Mouse (Mus musculus) heart, embryonic 12.5 days (tissue): ENCODE results near the gene Dcaf6. TPM values are rescaled to one million over a fixed set of nuclear protein-coding genes. Genes with fewer than 3 reads are reported as not detected.
A peak's percentile ranks its signal among the peaks of the same experiment; 100 is the strongest.

ENCODE experiments used
- ATAC-seq: fragments of 200-750 bp; cut with Nextera tagmentation; 2 replicates; pipeline ENCODE4 v1.8.0; 2017; ENCODE audit warnings: moderate TSS enrichment, moderate library complexity; ENCODE audit not compliant: insufficient number of reproducible peaks, low FRiP score
- H3K27ac ChIP-seq: fragments of 300-500 bp; sonication (generic); 2 replicates; pipeline ENCODE4 v1.5.1; 2016; ENCODE audit warnings: mild to moderate bottlenecking, moderate library complexity; ENCODE audit not compliant: poor library complexity, severe bottlenecking
- H3K27me3 ChIP-seq: fragments of 300-500 bp; sonication (generic); replicated peaks from 2 replicates; pipeline ENCODE4 v1.6.1; 2016; ENCODE audit warnings: mild to moderate bottlenecking, moderate library complexity
- H3K36me3 ChIP-seq: fragments of 300-500 bp; sonication (generic); 2 replicates; pipeline ENCODE4 v1.6.1; 2016; ENCODE audit warnings: mild to moderate bottlenecking, moderate library complexity
- H3K4me1 ChIP-seq: fragments of 300-500 bp; sonication (generic); replicated peaks from 2 replicates; pipeline ENCODE4 v1.6.1; 2016; ENCODE audit warnings: mild to moderate bottlenecking
- H3K4me2 ChIP-seq: fragments of 300-500 bp; sonication (generic); 2 replicates; pipeline ENCODE4 v1.6.1; 2016; ENCODE audit warnings: mild to moderate bottlenecking, moderate library complexity
- H3K4me3 ChIP-seq: fragments of 300-500 bp; sonication (generic); 2 replicates; pipeline ENCODE4 v1.5.1; 2016; ENCODE audit warnings: mild to moderate bottlenecking
- H3K9ac ChIP-seq: fragments of 300-500 bp; sonication (generic); 2 replicates; pipeline ENCODE4 v1.6.1; 2016; ENCODE audit warnings: mild to moderate bottlenecking, moderate library complexity
- H3K9me3 ChIP-seq: fragments of 300-500 bp; sonication (generic); replicated peaks from 2 replicates; pipeline ENCODE4 v1.6.1; 2016; ENCODE audit warnings: mild to moderate bottlenecking, moderate library complexity
- WGBS: fragments of 180-500 bp; shearing (Covaris S2); methylation state at CpG from one replicate; pipeline ENCODE4 v1.1.7; 2016; 5-methylcytosine and 5-hydroxymethylcytosine counted together
- polyA plus RNA-seq: library from polyadenylated mRNA; unstranded; fragments of >200 nt; fragmentation: Nextera tagmentation; extraction: Ambion mirVana; gene quantifications from 2 replicates; pipeline ENCODE4 v1.2.1, GENCODE M21; 2016

The Dcaf6 gene
- polyA plus RNA-seq, 1 experiment from 2014 or later = 17.9 TPM

GRCm38 (mm10) chr1:165462861-165463260 is 2.6 kb upstream of the Dcaf6 start:
- Histone ChIP-seq H3K9me3 (no peaks in the 10 kb centered on the region), H3K4me3 (no peak overlapping the region), H3K27me3 (no peaks in the 10 kb centered on the region), H3K9ac (no peak overlapping the region), H3K4me1 (peaks cover 4% of the 10 kb centered on the region), H3K36me3 (no peaks in the 10 kb centered on the region), H3K27ac (no peak overlapping the region), H3K4me2 (no peak overlapping the region)
- no peak for ATAC-seq
- WGBS = 83% methylated on average over 1 of the region's 1 CpGs

GRCm38 (mm10) chr1:165461681-165462080 is 1.4 kb upstream of the Dcaf6 start:
- H3K9me3 ChIP-seq = no peaks in the 10 kb centered on the region
- peak overlapping the region; percentile 93 for H3K27ac ChIP-seq
- ATAC-seq = no peak
- H3K36me3 ChIP-seq = no peaks in the 10 kb centered on the region
- no peaks in the 10 kb centered on the region for H3K27me3 ChIP-seq
- H3K4me2 ChIP-seq = peak overlapping the region; percentile 87
- peaks cover 4% of the 10 kb centered on the region for H3K4me1 ChIP-seq
- WGBS = 1% methylated on average over 9 of the region's 9 CpGs
- H3K9ac ChIP-seq = peak overlapping the region; percentile 83
- peak overlapping the region; percentile 80 for H3K4me3 ChIP-seq

- Histone ChIP-seq H3K27ac (peak overlapping the region; percentile 96), H3K4me1 (peaks cover 4% of the 10 kb centered on the region), H3K9ac (peak overlapping the region; percentile 83), H3K4me3 (peak overlapping the region; percentile 80), H3K27me3 (no peaks in the 10 kb centered on the region), H3K4me2 (peak overlapping the region; percentile 87), H3K36me3 (no peaks in the 10 kb centered on the region), H3K9me3 (no peaks in the 10 kb centered on the region)
- WGBS = 0% methylated on average over 41 of the region's 41 CpGs
- ATAC-seq = peak; percentile 98
Measured at GRCm38 (mm10) chr1:165460801-165461377, 614 bp upstream of the Dcaf6 start.

- peak overlapping the region; percentile 80 for H3K4me3 ChIP-seq
- peak overlapping the region; percentile 96 for H3K27ac ChIP-seq
- peaks cover 4% of the 10 kb centered on the region for H3K4me1 ChIP-seq
- H3K36me3 ChIP-seq = no peaks in the 10 kb centered on the region
- peak overlapping the region; percentile 90 for H3K9ac ChIP-seq
- peak overlapping the region; percentile 87 for H3K4me2 ChIP-seq
- WGBS = under 1% methylated on average over 51 of the region's 60 CpGs
- no peak; the same call in 1 of the 2 replicates for ATAC-seq
- H3K27me3 ChIP-seq = no peaks in the 10 kb centered on the region
- H3K9me3 ChIP-seq = no peaks in the 10 kb centered on the region
Measured at GRCm38 (mm10) chr1:165459503-165460181, 633 bp downstream of the Dcaf6 start.

GRCm38 (mm10) chr1:165459041-165459502 is 1.2 kb downstream of the Dcaf6 start:
- Histone ChIP-seq H3K36me3 (no peaks in the 10 kb centered on the region), H3K4me3 (peak overlapping the region; percentile 80), H3K9me3 (no peaks in the 10 kb centered on the region), H3K4me1 (peaks cover 4% of the 10 kb centered on the region), H3K27ac (peak overlapping the region; percentile 96; the same call in 1 of the 2 replicates), H3K4me2 (peak overlapping the region; percentile 87), H3K9ac (peak overlapping the region; percentile 90), H3K27me3 (no peaks in the 10 kb centered on the region)
- no peak for ATAC-seq
- 16% methylated on average over 7 of the region's 7 CpGs for whole genome bisulfite sequencing

- 0 out of 2 replicates have a peak, but pooled peaks have one; percentile 18 for ATAC-seq
- Histone ChIP-seq H3K27me3 (no peaks in the 10 kb centered on the region), H3K9ac (no peak overlapping the region), H3K4me2 (no peak overlapping the region), H3K4me1 (peaks cover 10% of the 10 kb centered on the region), H3K9me3 (no peaks in the 10 kb centered on the region), H3K27ac (no peak overlapping the region), H3K36me3 (peaks cover under 1% of the 10 kb centered on the region; the same call in 1 of the 2 replicates), H3K4me3 (no peak overlapping the region)
- WGBS = 72% methylated on average over 3 of the region's 3 CpGs
Measured at GRCm38 (mm10) chr1:165441719-165442118, 18.6 kb downstream of the Dcaf6 start.

- 0 out of 2 replicates have a peak, but pooled peaks have one; percentile 39 for ATAC-seq
- H3K27me3 ChIP-seq = no peaks in the 10 kb centered on the region
- no peak overlapping the region for H3K4me2 ChIP-seq
- peaks cover 3% of the 10 kb centered on the region; the same call in 1 of the 2 replicates for H3K36me3 ChIP-seq
- no peak overlapping the region for H3K27ac ChIP-seq
- no peak overlapping the region for H3K4me3 ChIP-seq
- 0 out of 2 replicates have a peak, but pooled peaks cover 2% of the 10 kb centered on the region for H3K9me3 ChIP-seq
- no peak overlapping the region for H3K9ac ChIP-seq
- peaks cover 10% of the 10 kb centered on the region for H3K4me1 ChIP-seq
Measured at GRCm38 (mm10) chr1:165441201-165441600, 19.1 kb downstream of the Dcaf6 start.

GRCm38 (mm10) chr1:165440788-165441187 is 19.5 kb downstream of the Dcaf6 start:
- ATAC-seq = no peak
- Histone ChIP-seq H3K9ac (no peak overlapping the region), H3K4me3 (no peak overlapping the region), H3K36me3 (peaks cover 4% of the 10 kb centered on the region; the same call in 1 of the 2 replicates), H3K27ac (no peak overlapping the region), H3K27me3 (no peaks in the 10 kb centered on the region), H3K4me2 (no peak overlapping the region), H3K9me3 (0 out of 2 replicates have a peak, but pooled peaks cover 2% of the 10 kb centered on the region), H3K4me1 (peaks cover 10% of the 10 kb centered on the region)
- WGBS = 68% methylated on average over 3 of the region's 3 CpGs

GRCm38 (mm10) chr1:165438289-165439021 is 21.8 kb downstream of the Dcaf6 start:
- Histone ChIP-seq H3K9ac (no peak overlapping the region), H3K4me3 (no peak overlapping the region), H3K4me2 (no peak overlapping the region), H3K36me3 (peaks cover 7% of the 10 kb centered on the region; the same call in 1 of the 2 replicates), H3K4me1 (peaks cover 10% of the 10 kb centered on the region), H3K27me3 (no peaks in the 10 kb centered on the region), H3K27ac (no peak overlapping the region), H3K9me3 (0 out of 2 replicates have a peak, but pooled peaks cover 5% of the 10 kb centered on the region)
- ATAC-seq = no peak
- 90% methylated on average over 1 of the region's 1 CpGs for WGBS

GRCm38 (mm10) chr1:165432883-165433282 is 27.4 kb downstream of the Dcaf6 start:
- H3K27ac ChIP-seq = no peak overlapping the region
- H3K4me2 ChIP-seq = no peak overlapping the region
- 78% methylated on average over 1 of the region's 1 CpGs for WGBS
- no peak for ATAC-seq
- no peaks in the 10 kb centered on the region for H3K27me3 ChIP-seq
- H3K9ac ChIP-seq = no peak overlapping the region
- H3K4me1 ChIP-seq = no peaks in the 10 kb centered on the region
- 0 out of 2 replicates have a peak, but pooled peaks cover 5% of the 10 kb centered on the region for H3K9me3 ChIP-seq
- no peak overlapping the region for H3K4me3 ChIP-seq
- peaks cover 7% of the 10 kb centered on the region; the same call in 1 of the 2 replicates for H3K36me3 ChIP-seq

- Histone ChIP-seq H3K4me2 (no peak overlapping the region), H3K36me3 (peaks cover 9% of the 10 kb centered on the region; the same call in 1 of the 2 replicates), H3K27ac (no peak overlapping the region), H3K27me3 (no peaks in the 10 kb centered on the region), H3K4me1 (no peaks in the 10 kb centered on the region), H3K9ac (no peak overlapping the region), H3K4me3 (no peak overlapping the region), H3K9me3 (no peaks in the 10 kb centered on the region)
- ATAC-seq = no peak
- 78% methylated on average over 2 of the region's 2 CpGs for WGBS
Measured at GRCm38 (mm10) chr1:165426254-165426653, 34.0 kb downstream of the Dcaf6 start.
